In genomic region chr4:98089985-98090384, GRCm38 (mm10) we compare ENCODE assay signal across 18 mouse cellular contexts.
DNase-seq lines count a peak whose midpoint lies in the region; ATAC-seq and TF ChIP-seq lines count a peak whose summit lies in the region.
"Had no signal": no experiment of that assay in that cellular context is flagged by ENCODE, and none has a peak within 500 bp of the region (broad histone marks: within the 10 kb centered on the region; RNA-seq: fewer than 3 reads in every experiment).

No protein-coding gene starts in this region.

- H3K27me3 ChIP-seq in heart, embryonic 11.5 days (ENCODE audit: control insufficient read depth, insufficient read depth, low read length) = no peaks in the 10 kb centered on the region
- no peaks in the 10 kb centered on the region for H3K27me3 ChIP-seq in kidney, adult 2 months (replicated peaks; ENCODE audit: control insufficient read depth, insufficient read depth, low read length)
- no peaks in the 10 kb centered on the region for H3K27me3 ChIP-seq in kidney, embryonic 14.5 days (ENCODE audit: control insufficient read depth, insufficient read depth, low read length)
- peaks cover 21% of the 10 kb centered on the region; the same call in 1 of the 2 replicates for H3K27me3 ChIP-seq in embryonic facial prominence, embryonic 10.5 days (replicated peaks; ENCODE audit: low read depth, poor library complexity, severe bottlenecking)
- H3K27me3 ChIP-seq: neural tube, embryonic 12.5 days had no signal

- WGBS in heart, embryonic 11.5 days (ENCODE audit: insufficient replicate concordance) = 20% methylated on average over 6 of the region's 6 CpGs
- 64% methylated on average over 6 of the region's 6 CpGs for WGBS in kidney, adult 2 months
- WGBS in kidney, embryonic 14.5 days = 67% methylated on average over 6 of the region's 6 CpGs
- 72% methylated on average over 6 of the region's 6 CpGs for WGBS in embryonic facial prominence, embryonic 10.5 days

- DNase-seq in heart, adult 18-20 months = no peak
- no peak for DNase-seq in kidney, adult 2 months
- DNase-seq in embryonic facial prominence, embryonic 10.5 days (ENCODE audit: low spot score) = peak; percentile 2
- peak; percentile 39 for DNase-seq in retina, embryonic 14.5 days (ENCODE audit: low spot score)
- DNase-seq: adrenal gland, postnatal 36 days; cerebellum, adult 18-20 months; cerebellum, postnatal 36 days; gastrocnemius, postnatal 10 days; spleen, adult 18-20 months; thymus, postnatal 36 days had no signal

- no peaks in the 10 kb centered on the region for H3K36me3 ChIP-seq in heart, embryonic 11.5 days (ENCODE audit: control insufficient read depth, insufficient read depth, low read length)
- no peaks in the 10 kb centered on the region for H3K36me3 ChIP-seq in kidney, adult 2 months (ENCODE audit: control insufficient read depth, insufficient read depth, low read length)
- H3K36me3 ChIP-seq in kidney, embryonic 14.5 days (ENCODE audit: control insufficient read depth, insufficient read depth, low read length) = no peaks in the 10 kb centered on the region
- H3K36me3 ChIP-seq in embryonic facial prominence, embryonic 10.5 days (replicated peaks) = no peaks in the 10 kb centered on the region
- H3K36me3 ChIP-seq: midbrain, embryonic 13.5 days; neural tube, embryonic 12.5 days had no signal

- no peaks in the 10 kb centered on the region for H3K9me3 ChIP-seq in heart, embryonic 11.5 days (replicated peaks; ENCODE audit: control insufficient read depth, low read length)
- no peaks in the 10 kb centered on the region for H3K9me3 ChIP-seq in kidney, embryonic 14.5 days (ENCODE audit: control insufficient read depth, low read length)
- H3K9me3 ChIP-seq in embryonic facial prominence, embryonic 10.5 days = no peaks in the 10 kb centered on the region
- H3K9me3 ChIP-seq: midbrain, embryonic 13.5 days; neural tube, embryonic 12.5 days had no signal

- H3K9ac ChIP-seq in heart, embryonic 11.5 days (ENCODE audit: low read depth, low read length) = no peak overlapping the region
- no peak overlapping the region for H3K9ac ChIP-seq in kidney, embryonic 14.5 days (ENCODE audit: low read depth, low read length)
- H3K9ac ChIP-seq: liver, embryonic 14.5 days; midbrain, embryonic 13.5 days; neural tube, embryonic 12.5 days had no signal

- H3K27ac ChIP-seq in heart, embryonic 11.5 days (ENCODE audit: low read depth, low read length) = peak overlapping the region; percentile 54
- H3K27ac ChIP-seq in kidney, adult 2 months (ENCODE audit: insufficient read depth, low read depth, low read length) = 0 out of 2 replicates have a peak overlapping the region, but pooled peaks have one; percentile 35
- no peak overlapping the region for H3K27ac ChIP-seq in kidney, embryonic 14.5 days (ENCODE audit: low read depth, low read length)
- no peak overlapping the region for H3K27ac ChIP-seq in embryonic facial prominence, embryonic 10.5 days (replicated peaks)
- H3K27ac ChIP-seq: liver, embryonic 14.5 days; midbrain, embryonic 13.5 days; neural tube, embryonic 12.5 days had no signal

- no peak for ATAC-seq in heart, embryonic 11.5 days (replicated peaks; ENCODE audit: insufficient number of reproducible peaks, low FRiP score, low TSS enrichment)
- ATAC-seq in kidney, embryonic 14.5 days (ENCODE audit: low FRiP score, low TSS enrichment) = no peak
- ATAC-seq in frontal cortex, adult (ENCODE audit: low TSS enrichment) = no peak
- ATAC-seq: hindbrain, embryonic 16.5 days; intestine, embryonic 16.5 days; midbrain, embryonic 13.5 days had no signal

- no peak for TF ChIP-seq CTCF in kidney, adult 2 months (conservative IDR thresholded peaks at IDR 0.05; ENCODE audit: insufficient read depth, insufficient read length, low read depth, low read length)

- peaks cover 35% of the 10 kb centered on the region for H3K4me1 ChIP-seq in heart, embryonic 11.5 days (ENCODE audit: control insufficient read depth, insufficient read depth, low read length)
- peaks cover 17% of the 10 kb centered on the region for H3K4me1 ChIP-seq in kidney, adult 2 months (ENCODE audit: control insufficient read depth, insufficient read depth, low read length)
- H3K4me1 ChIP-seq in kidney, embryonic 14.5 days (ENCODE audit: control insufficient read depth, insufficient read depth, low read length) = peaks cover 13% of the 10 kb centered on the region; the same call in 1 of the 2 replicates
- H3K4me1 ChIP-seq in embryonic facial prominence, embryonic 10.5 days = peaks cover 43% of the 10 kb centered on the region

- no peak for TF ChIP-seq POLR2A in kidney, adult 2 months (IDR thresholded peaks at IDR 0.05; ENCODE audit: low read depth, low read length)

- no peak overlapping the region; the same call in 1 of the 2 replicates for H3K4me2 ChIP-seq in heart, embryonic 11.5 days
- no peak overlapping the region for H3K4me2 ChIP-seq in kidney, embryonic 14.5 days (replicated peaks; ENCODE audit: low read depth, low read length)
- H3K4me2 ChIP-seq: midbrain, embryonic 13.5 days; neural tube, embryonic 12.5 days had no signal

- no peak overlapping the region for H3K4me3 ChIP-seq in heart, embryonic 11.5 days (ENCODE audit: low read depth, low read length)
- no peak overlapping the region for H3K4me3 ChIP-seq in kidney, adult 2 months (ENCODE audit: insufficient read depth, low read depth, low read length)
- H3K4me3 ChIP-seq in kidney, embryonic 14.5 days (ENCODE audit: low read length) = no peak overlapping the region
- no peak overlapping the region for H3K4me3 ChIP-seq in embryonic facial prominence, embryonic 10.5 days
- H3K4me3 ChIP-seq: midbrain, embryonic 13.5 days; neural tube, embryonic 12.5 days had no signal

Comparison
In these comparisons a context has a peak if more than half of its experiments do, and no peak if none do; other contexts are left out.
1. H3K27ac ChIP-seq: peak in heart, embryonic 11.5 days (single experiment) and kidney, adult 2 months (single experiment); none in kidney, embryonic 14.5 days (single experiment) and embryonic facial prominence, embryonic 10.5 days (single experiment).
2. DNase-seq: peak in embryonic facial prominence, embryonic 10.5 days (single experiment) and retina, embryonic 14.5 days (single experiment); none in heart, adult 18-20 months (0 of 2) and kidney, adult 2 months (single experiment).